Mouse (Mus musculus): ENCODE data around the gene Prss2. TPM values are rescaled to one million over a fixed set of nuclear protein-coding genes. Genes with fewer than 3 reads are reported as not detected.
A peak's percentile ranks its signal among the peaks of the same experiment; 100 is the strongest.
"Not testable (repeated sequence)": the region's sequence is repeated elsewhere in the genome, so short reads cannot be mapped to it uniquely, and the experiment has no call there.

Gene Prss2
- polyA plus RNA-seq, 1 experiment from 2014 or later, result not detected

DNA sequence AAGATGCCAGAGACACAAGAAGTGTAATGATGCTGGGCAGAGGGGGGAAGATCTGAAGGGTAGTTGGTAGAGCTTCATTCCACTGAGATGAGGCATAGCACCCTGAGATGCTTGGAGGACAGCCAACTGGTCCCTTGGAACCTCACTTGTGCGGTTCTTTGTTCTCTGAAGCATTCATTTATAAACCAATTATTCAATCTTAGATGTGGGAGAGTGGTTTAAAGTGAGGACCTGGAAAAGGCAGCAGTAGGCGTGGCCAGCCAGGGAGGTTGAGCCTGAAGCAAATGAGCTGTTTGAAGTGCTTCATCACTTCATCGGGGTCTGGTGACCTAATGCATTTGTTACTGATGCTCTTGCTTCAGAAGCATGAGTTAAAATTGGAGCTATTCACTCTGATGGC lies 37.7 kb downstream of the Prss2 start:
- Histone ChIP-seq H3K4me3 (no peak overlapping the region), H3K9me3 (no peaks in the 10 kb centered on the region), H3K4me1 (no peaks in the 10 kb centered on the region), H3K4me2 (no peak overlapping the region), H3K36me3 (replicated peaks) (no peaks in the 10 kb centered on the region), H3K9ac (no peak overlapping the region), H3K27ac (no peak overlapping the region), H3K27me3 (replicated peaks) (no peaks in the 10 kb centered on the region)
- ATAC-seq (replicated peaks), result no peak
- WGBS, result 69% methylated on average over 3 of the region's 3 CpGs

GRCm38 (mm10) chr6:41560273-41560672 lies 38.7 kb downstream of the Prss2 start:
- WGBS, result 78% methylated on average over 2 of the region's 2 CpGs
- H3K36me3 ChIP-seq (replicated peaks), result no peaks in the 10 kb centered on the region
- H3K4me1 ChIP-seq, result no peaks in the 10 kb centered on the region

GRCm38 (mm10) chr6:41562598-41562997 lies 41.0 kb downstream of the Prss2 start:
- Histone ChIP-seq H3K4me1 (no peaks in the 10 kb centered on the region), H3K9ac (no peak overlapping the region), H3K27ac (no peak overlapping the region), H3K4me3 (peak overlapping the region; percentile 30), H3K4me2 (peak overlapping the region; percentile 34), H3K36me3 (replicated peaks) (no peaks in the 10 kb centered on the region), H3K9me3 (no peaks in the 10 kb centered on the region), H3K27me3 (replicated peaks) (no peaks in the 10 kb centered on the region)
- 90% methylated on average over 4 of the region's 4 CpGs for WGBS
- peak; percentile 50; the same call in 1 of the 2 replicates for ATAC-seq (replicated peaks)

More at GRCm38 (mm10) chr6:41560273-41560672, 38.7 kb downstream of the Prss2 start:
- no peak overlapping the region for H3K4me2 ChIP-seq
- no peak overlapping the region for H3K9ac ChIP-seq
- H3K4me3 ChIP-seq, result no peak overlapping the region
- H3K27me3 ChIP-seq (replicated peaks), result no peaks in the 10 kb centered on the region
- H3K27ac ChIP-seq, result no peak overlapping the region
- no peak for ATAC-seq (replicated peaks)
- no peaks in the 10 kb centered on the region for H3K9me3 ChIP-seq

GRCm38 (mm10) chr6:41563104-41563951 lies 41.7 kb downstream of the Prss2 start:
- not testable (repeated sequence) for H3K36me3 ChIP-seq (replicated peaks); H3K9me3 ChIP-seq; H3K4me1 ChIP-seq; H3K9ac ChIP-seq; H3K27ac ChIP-seq; H3K27me3 ChIP-seq (replicated peaks)
- peak overlapping the region; percentile 34; the same call in 1 of the 2 replicates for H3K4me2 ChIP-seq
- 69% methylated on average over 5 of the region's 23 CpGs for WGBS
- peak overlapping the region; percentile 30; the same call in 1 of the 2 replicates for H3K4me3 ChIP-seq
- ATAC-seq (replicated peaks), result peak; percentile 85

DNA sequence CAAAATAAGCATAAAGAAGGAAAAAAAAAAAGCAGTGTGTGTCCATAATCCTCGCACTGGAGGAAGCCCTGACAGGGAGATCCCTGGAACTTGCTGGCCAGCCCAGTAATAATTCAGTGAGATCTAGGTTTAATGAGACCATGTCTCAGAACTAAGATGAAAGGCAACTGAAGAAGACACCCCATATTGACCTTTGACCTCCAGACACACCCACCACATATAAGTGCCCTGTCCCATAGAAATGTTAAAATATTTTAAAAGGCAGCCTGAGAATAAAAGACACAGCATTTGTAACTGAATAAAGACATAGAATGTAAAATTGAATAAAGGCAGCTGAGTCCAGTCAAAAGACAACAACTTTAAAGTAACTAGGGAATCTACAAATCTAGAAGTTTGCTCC lies 43.7 kb downstream of the Prss2 start:
- no peaks in the 10 kb centered on the region for H3K9me3 ChIP-seq
- no peak for ATAC-seq (replicated peaks)
- no peaks in the 10 kb centered on the region for H3K4me1 ChIP-seq
- H3K4me2 ChIP-seq, result no peak overlapping the region
- no peaks in the 10 kb centered on the region for H3K27me3 ChIP-seq (replicated peaks)
- 48% methylated on average over 1 of the region's 1 CpGs for WGBS
- H3K9ac ChIP-seq, result no peak overlapping the region
- H3K4me3 ChIP-seq, result no peak overlapping the region
- H3K27ac ChIP-seq, result no peak overlapping the region
- H3K36me3 ChIP-seq (replicated peaks), result no peaks in the 10 kb centered on the region

DNA sequence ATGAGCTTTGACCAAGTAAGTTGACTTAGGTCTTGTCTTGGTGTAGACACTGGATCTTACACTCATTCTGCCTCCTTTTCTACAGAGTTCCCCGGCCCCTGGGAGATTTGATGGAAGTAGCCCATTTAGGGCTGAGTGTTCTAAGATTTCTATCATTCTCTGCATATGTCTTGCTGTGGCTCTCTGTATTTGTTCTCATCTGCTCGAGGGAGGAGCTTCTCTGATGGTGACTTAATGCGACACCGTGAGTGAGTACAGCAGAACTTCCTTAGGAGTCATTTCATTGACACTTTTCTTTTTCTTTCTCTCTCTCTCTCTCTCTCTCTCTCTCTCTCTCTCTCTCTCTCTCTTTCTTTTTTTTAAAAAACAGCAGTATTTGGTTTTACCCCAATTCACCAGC lies 45.4 kb downstream of the Prss2 start:
- ATAC-seq (replicated peaks), result no peak
- Histone ChIP-seq H3K27ac (no peak overlapping the region), H3K9me3 (no peaks in the 10 kb centered on the region), H3K27me3 (replicated peaks) (no peaks in the 10 kb centered on the region), H3K9ac (no peak overlapping the region), H3K36me3 (replicated peaks) (no peaks in the 10 kb centered on the region), H3K4me1 (no peaks in the 10 kb centered on the region), H3K4me3 (no peak overlapping the region), H3K4me2 (no peak overlapping the region)
- whole genome bisulfite sequencing, result 94% methylated on average over 4 of the region's 4 CpGs

GRCm38 (mm10) chr6:41569078-41569477 lies 47.5 kb downstream of the Prss2 start:
- Histone ChIP-seq H3K27ac (no peak overlapping the region), H3K9ac (no peak overlapping the region), H3K36me3 (replicated peaks) (no peaks in the 10 kb centered on the region), H3K4me3 (no peak overlapping the region), H3K4me1 (no peaks in the 10 kb centered on the region), H3K27me3 (replicated peaks) (no peaks in the 10 kb centered on the region), H3K9me3 (no peaks in the 10 kb centered on the region), H3K4me2 (no peak overlapping the region)
- WGBS, result 79% methylated on average over 3 of the region's 3 CpGs
- ATAC-seq (replicated peaks), result no peak

Other genes starting within 250 kb of the Prss2 start
- gene Try4, start 219.5 kb upstream of the Prss2 start, polyA plus RNA-seq (2015; fragmentation: Nextera tagmentation; extraction: Ambion mirVana), result not detected in 2 replicates
- not detected in 2 replicates for gene Try5, start 204.9 kb upstream of the Prss2 start, polyA plus RNA-seq (2015; fragmentation: Nextera tagmentation; extraction: Ambion mirVana)
- not detected in 2 replicates for gene Try10, start 167.7 kb upstream of the Prss2 start, polyA plus RNA-seq (2015; fragmentation: Nextera tagmentation; extraction: Ambion mirVana)
- gene Prss3, start 144.1 kb upstream of the Prss2 start, polyA plus RNA-seq (2015; fragmentation: Nextera tagmentation; extraction: Ambion mirVana), result not detected in 2 replicates
- not detected in 2 replicates for gene Gm5771, start 129.4 kb upstream of the Prss2 start, polyA plus RNA-seq (2015; fragmentation: Nextera tagmentation; extraction: Ambion mirVana)
- not detected in 2 replicates for gene Gm10334, start 75.6 kb upstream of the Prss2 start, polyA plus RNA-seq (2015; fragmentation: Nextera tagmentation; extraction: Ambion mirVana)
- gene Prss1, start 62.9 kb upstream of the Prss2 start, polyA plus RNA-seq (2015; fragmentation: Nextera tagmentation; extraction: Ambion mirVana), result not detected in 2 replicates
- gene Ephb6, start 83.7 kb downstream of the Prss2 start, polyA plus RNA-seq (2015; fragmentation: Nextera tagmentation; extraction: Ambion mirVana), result 43.7 and 44.2 TPM in 2 replicates
- 0.89 and 1.3 TPM in 2 replicates for gene Trpv6, start 114.6 kb downstream of the Prss2 start, polyA plus RNA-seq (2015; fragmentation: Nextera tagmentation; extraction: Ambion mirVana)
- not detected in 2 replicates for gene Trpv5, start 159.0 kb downstream of the Prss2 start, polyA plus RNA-seq (2015; fragmentation: Nextera tagmentation; extraction: Ambion mirVana)
- not detected in 2 replicates for gene Llcfc1, start 162.6 kb downstream of the Prss2 start, polyA plus RNA-seq (2015; fragmentation: Nextera tagmentation; extraction: Ambion mirVana)
- 0.21 and 0.75 TPM in 2 replicates for gene Kel, start 182.6 kb downstream of the Prss2 start, polyA plus RNA-seq (2015; fragmentation: Nextera tagmentation; extraction: Ambion mirVana)